Mouse (Mus musculus): ENCODE results near the gene Insm2. TPM values are rescaled to one million over a fixed set of nuclear protein-coding genes. Genes with fewer than 3 reads are reported as not detected.

Gene Insm2
- polyA plus RNA-seq (2017; shearing (Covaris generic)), result not detected

DNA sequence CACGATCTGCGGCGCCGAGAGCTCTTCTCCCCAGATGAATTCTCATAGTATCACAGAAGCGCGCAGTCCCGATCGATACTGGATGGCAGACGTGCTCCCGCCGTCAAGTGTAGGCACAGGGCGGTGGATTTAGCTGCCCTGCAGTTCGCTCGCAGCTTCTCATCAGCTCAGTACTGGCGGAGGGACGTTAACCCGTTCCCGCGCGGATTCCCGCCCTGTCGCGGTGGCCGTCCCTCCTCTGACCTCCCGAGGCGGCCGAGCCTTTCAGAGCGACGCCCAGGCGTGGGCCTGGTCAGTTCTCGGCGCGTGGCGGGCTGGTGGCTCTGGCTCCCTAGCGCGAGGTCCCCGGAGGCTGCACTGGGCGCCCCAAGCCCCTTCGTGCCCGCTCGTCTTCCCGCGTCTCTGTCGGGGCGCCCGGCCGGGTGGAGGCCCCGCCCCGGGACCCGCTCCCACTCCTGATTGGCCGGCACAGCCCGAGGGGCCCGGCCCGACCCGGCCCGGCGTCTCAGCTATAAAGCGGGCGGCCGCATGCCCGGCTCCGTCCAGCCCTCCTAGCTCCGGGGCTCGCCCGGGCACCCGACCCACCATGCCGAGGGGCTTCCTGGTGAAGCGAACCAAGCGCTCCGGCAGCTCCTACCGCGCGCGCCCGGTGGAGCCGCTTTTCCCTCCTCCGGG, at the start of gene Insm2:
Insm2 (plus strand) TSS at position 541 of the 675 bp plus-strand sequence.

DNA sequence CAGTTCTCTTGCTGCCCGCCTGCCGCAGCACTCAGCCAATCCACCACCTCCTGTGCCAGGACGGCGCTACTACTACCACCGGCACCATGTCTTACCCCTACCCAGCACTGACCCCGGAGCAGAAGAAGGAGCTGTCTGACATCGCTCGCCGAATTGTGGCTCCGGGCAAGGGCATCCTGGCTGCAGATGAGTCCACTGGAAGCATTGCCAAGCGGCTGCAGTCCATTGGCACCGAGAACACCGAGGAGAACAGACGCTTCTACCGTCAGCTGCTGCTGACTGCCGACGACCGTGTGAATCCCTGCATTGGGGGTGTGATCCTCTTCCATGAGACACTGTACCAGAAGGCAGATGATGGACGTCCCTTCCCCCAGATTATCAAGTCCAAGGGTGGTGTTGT, 34.0 kb upstream of the Insm2 start, which contains the start of gene Aldoart2:
Aldoart2 (plus strand) TSS at position 34 of the 400 bp plus-strand sequence.

Other genes with a start within 250 kb of the Insm2 start
- 296 TPM for gene Psma6, start 215.2 kb upstream of the Insm2 start, polyA plus RNA-seq (2017; shearing (Covaris generic))
- 895 TPM for gene Nfkbia, start 106.8 kb upstream of the Insm2 start, polyA plus RNA-seq (2017; shearing (Covaris generic))
- not detected for gene Aldoart2, start 34.2 kb upstream of the Insm2 start, polyA plus RNA-seq (2017; shearing (Covaris generic))
- gene Ralgapa1, start 221.7 kb downstream of the Insm2 start, polyA plus RNA-seq (2017; shearing (Covaris generic)), result 12.7 TPM
- 19.9 TPM for gene Brms1l, start 236.9 kb downstream of the Insm2 start, polyA plus RNA-seq (2017; shearing (Covaris generic))

Measured in inflammation-experienced regulatory T-cells, adult 16 weeks (primary cell).